Mouse (Mus musculus): ENCODE results near the gene Olfr1500.
"Not testable (repeated sequence)": the region's sequence is repeated elsewhere in the genome, so short reads cannot be mapped to it uniquely, and the experiment has no call there.

Gene Olfr1500

GRCm38 (mm10) chr19:13830388-13830787 lies at the start of gene Olfr1500:
Gene Olfr1500 (minus strand): TSS chr19:13830488.
- DNase-seq: no peak

- DNase-seq: no peak
Observed at GRCm38 (mm10) chr19:13861495-13861894, 31.2 kb upstream of the Olfr1500 start, which contains the start of gene Olfr1502. Gene Olfr1502 (plus strand): TSS chr19:13861795.

- DNase-seq: not testable (repeated sequence)
Observed at GRCm38 (mm10) chr19:13850592-13850991, 20.3 kb upstream of the Olfr1500 start, which contains the start of gene Olfr1501. Gene Olfr1501 (minus strand): TSS chr19:13850692.

GRCm38 (mm10) chr19:13828447-13828846 lies 1.8 kb downstream of the Olfr1500 start:
- no peak for DNase-seq

GRCm38 (mm10) chr19:13820847-13821246 lies 9.4 kb downstream of the Olfr1500 start:
- no peak for DNase-seq

- no peak for DNase-seq
Observed at GRCm38 (mm10) chr19:13819347-13819746, 10.9 kb downstream of the Olfr1500 start, which contains the start of gene Olfr1499. Gene Olfr1499 (minus strand): TSS chr19:13819447.

GRCm38 (mm10) chr19:13818827-13819226 lies 11.5 kb downstream of the Olfr1500 start:
- no peak for DNase-seq

- DNase-seq: no peak
Observed at GRCm38 (mm10) chr19:13812823-13813222, 17.5 kb downstream of the Olfr1500 start.

- not testable (repeated sequence) for DNase-seq
Observed at GRCm38 (mm10) chr19:13805486-13805885, 24.8 kb downstream of the Olfr1500 start.

GRCm38 (mm10) chr19:13798102-13798501 lies 32.2 kb downstream of the Olfr1500 start, which contains the start of gene Olfr1497:
Gene Olfr1497 (minus strand): TSS chr19:13798202.
- no peak for DNase-seq

GRCm38 (mm10) chr19:13777578-13777977 lies 52.7 kb downstream of the Olfr1500 start, which contains the start of gene Olfr1496:
Gene Olfr1496 (plus strand): TSS chr19:13777878.
- no peak for DNase-seq

All from lung, postnatal 10 days (tissue).